Mouse (Mus musculus) cortical plate, adult 2 months (tissue): ENCODE measurements around the gene Cdh12. TPM values are rescaled to one million over a fixed set of nuclear protein-coding genes. Genes with fewer than 3 reads are reported as not detected.

ENCODE experiments used
- H3K27ac ChIP-seq: fragments of 200-500 bp; 2 replicates; pipeline ENCODE4 v1.5.1; 2012; ENCODE audit warnings: low read length, control low read depth, inconsistent platforms; ENCODE audit not compliant: insufficient read depth
- H3K4me1 ChIP-seq: fragments of 200-500 bp; 2 replicates; pipeline ENCODE4 v1.6.1; 2011; ENCODE audit warnings: low read length; ENCODE audit not compliant: control insufficient read depth, insufficient read depth
- H3K4me3 ChIP-seq: fragments of 200-500 bp; 2 replicates; pipeline ENCODE4 v1.5.1; 2011; ENCODE audit warnings: mild to moderate bottlenecking, low read length, control low read depth; ENCODE audit not compliant: insufficient read depth
- CTCF ChIP-seq: fragments of 200-500 bp; IDR thresholded peaks from 2 replicates; pipeline ENCODE4 v1.5.1; 2011; ENCODE audit warnings: mild to moderate bottlenecking, control low read depth, low read length; ENCODE audit not compliant: insufficient read depth; ENCODE audit errors: extremely low read depth
- POLR2A ChIP-seq: fragments of 200-500 bp; IDR thresholded peaks from 2 replicates; pipeline ENCODE4 v1.6.1; 2011; ENCODE audit warnings: mild to moderate bottlenecking, low read length, control low read depth; ENCODE audit not compliant: insufficient read depth; ENCODE audit errors: extremely low read depth
- polyA plus RNA-seq: library from polyadenylated mRNA; depleted of rRNA; stranded (reverse); fragments of >200 nt; gene quantifications from 2 replicates; pipeline ENCODE4 v1.2.3, GENCODE M21; 2012

The Cdh12 gene
- polyA plus RNA-seq, 1 experiment = 7.2 TPM

DNA sequence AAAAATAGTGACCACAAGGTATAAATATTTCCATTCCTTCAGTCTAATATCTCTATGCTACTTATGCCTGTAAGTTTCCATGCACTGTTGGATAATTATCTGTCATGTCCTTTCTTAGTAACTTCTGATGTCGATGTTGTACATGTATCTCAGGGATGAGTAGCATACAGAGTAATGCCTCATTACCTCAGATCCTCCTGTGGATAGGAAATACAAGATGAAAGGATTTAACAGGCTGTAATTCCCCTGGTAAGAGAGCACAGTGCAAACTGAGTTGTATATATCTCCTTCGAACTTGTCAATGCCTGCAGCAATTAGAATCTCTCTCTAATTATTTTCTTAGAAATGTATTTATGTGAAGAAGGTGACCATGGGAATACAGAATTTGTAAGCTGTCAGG lies 233.7 kb downstream of the Cdh12 start:
- H3K4me1 ChIP-seq = no peaks in the 10 kb centered on the region
- TF ChIP-seq CTCF (no peak), POLR2A (no peak)
- H3K4me3 ChIP-seq = no peak overlapping the region

GRCm38 (mm10) chr15:20684200-20684599 lies 235.1 kb downstream of the Cdh12 start:
- H3K27ac ChIP-seq = no peak overlapping the region
- no peak for TF ChIP-seq CTCF
- no peak for TF ChIP-seq POLR2A
- no peak overlapping the region for H3K4me3 ChIP-seq

More for the DNA sequence above, 233.7 kb downstream of the Cdh12 start:
- H3K27ac ChIP-seq = no peak overlapping the region

GRCm38 (mm10) chr15:20696229-20696628 lies 247.2 kb downstream of the Cdh12 start:
- no peak for TF ChIP-seq CTCF
- TF ChIP-seq POLR2A = no peak
- Histone ChIP-seq H3K27ac (no peak overlapping the region), H3K4me1 (no peaks in the 10 kb centered on the region), H3K4me3 (no peak overlapping the region)

More at GRCm38 (mm10) chr15:20684200-20684599, 235.1 kb downstream of the Cdh12 start:
- no peaks in the 10 kb centered on the region for H3K4me1 ChIP-seq

DNA sequence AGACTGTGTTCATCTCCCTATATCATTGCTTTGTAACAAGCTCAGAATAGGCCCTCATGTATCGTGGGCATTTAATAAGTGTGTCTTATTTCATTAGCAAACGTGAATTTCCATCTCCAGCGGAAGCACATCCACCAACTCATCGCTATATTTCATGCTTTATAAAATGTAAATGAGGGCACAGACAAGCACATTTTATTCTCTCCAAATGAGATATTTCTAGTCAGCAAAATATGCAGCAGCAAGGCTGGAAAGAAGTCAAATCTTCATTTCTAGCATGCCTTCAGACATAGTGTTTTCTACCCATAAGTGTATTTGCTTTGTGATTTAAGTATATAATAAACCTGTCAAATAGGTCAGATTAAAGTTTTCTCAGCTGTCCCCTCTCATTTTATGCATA lies 262.8 kb downstream of the Cdh12 start:
- Histone ChIP-seq H3K4me1 (no peaks in the 10 kb centered on the region; the same call in 1 of the 2 replicates), H3K4me3 (no peak overlapping the region), H3K27ac (no peak overlapping the region)
- no peak for TF ChIP-seq POLR2A
- no peak for TF ChIP-seq CTCF

GRCm38 (mm10) chr15:20772289-20772688 lies 323.2 kb downstream of the Cdh12 start:
- no peak for TF ChIP-seq POLR2A
- TF ChIP-seq CTCF = no peak
- Histone ChIP-seq H3K4me3 (no peak overlapping the region), H3K4me1 (no peaks in the 10 kb centered on the region)

DNA sequence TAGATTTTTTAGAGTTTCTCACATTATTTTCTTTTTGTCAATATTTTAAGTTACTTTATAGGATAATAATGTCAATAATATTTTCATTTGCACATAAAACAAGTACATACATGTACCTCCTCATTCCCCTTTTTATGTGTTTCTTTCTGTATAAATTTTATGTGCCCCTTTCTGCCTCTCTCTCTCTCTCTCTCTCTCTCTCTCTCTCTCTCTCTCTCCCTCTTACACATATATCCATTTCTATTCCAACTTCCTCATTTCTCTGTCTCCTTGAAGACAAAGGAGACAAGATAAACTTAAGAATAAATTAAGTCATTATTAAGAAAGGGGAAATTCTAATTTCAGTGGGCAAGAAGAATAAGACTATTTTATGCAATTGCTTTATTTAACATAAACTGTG lies 324.4 kb downstream of the Cdh12 start:
- no peak overlapping the region for H3K4me3 ChIP-seq
- no peak for TF ChIP-seq CTCF
- TF ChIP-seq POLR2A = no peak
- no peaks in the 10 kb centered on the region for H3K4me1 ChIP-seq
- no peak overlapping the region for H3K27ac ChIP-seq

More at GRCm38 (mm10) chr15:20772289-20772688, 323.2 kb downstream of the Cdh12 start:
- no peak overlapping the region for H3K27ac ChIP-seq

- no peak overlapping the region for H3K27ac ChIP-seq
- TF ChIP-seq CTCF (no peak), POLR2A (no peak)
Measured at GRCm38 (mm10) chr15:20796999-20797398, 347.9 kb downstream of the Cdh12 start.

DNA sequence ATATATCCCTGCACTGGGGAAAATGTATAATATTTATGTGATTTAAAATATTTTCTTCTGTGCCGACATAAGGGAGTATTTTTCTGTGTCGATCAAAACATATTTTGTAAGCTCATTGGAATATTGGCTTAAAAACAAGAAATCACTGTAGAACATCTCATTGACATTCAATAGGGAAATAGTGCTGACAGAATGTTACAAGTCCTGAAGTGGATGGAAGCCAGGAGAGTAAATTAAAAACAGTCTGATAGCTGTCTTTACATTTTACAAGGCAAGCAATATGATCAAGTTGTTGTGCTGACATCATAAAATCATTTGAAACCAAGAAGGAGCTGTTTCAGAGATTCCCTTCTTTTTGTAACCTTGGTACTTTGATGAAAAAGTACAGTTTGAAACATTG lies 349.5 kb downstream of the Cdh12 start:
- Histone ChIP-seq H3K27ac (no peak overlapping the region), H3K4me3 (no peak overlapping the region), H3K4me1 (no peaks in the 10 kb centered on the region)
- TF ChIP-seq CTCF (no peak), POLR2A (no peak)

More at GRCm38 (mm10) chr15:20796999-20797398, 347.9 kb downstream of the Cdh12 start:
- H3K4me1 ChIP-seq = no peaks in the 10 kb centered on the region
- H3K4me3 ChIP-seq = no peak overlapping the region

GRCm38 (mm10) chr15:20835887-20836286 lies 386.8 kb downstream of the Cdh12 start:
- TF ChIP-seq CTCF (no peak), POLR2A (no peak)
- no peak overlapping the region for H3K4me3 ChIP-seq
- no peaks in the 10 kb centered on the region for H3K4me1 ChIP-seq
- no peak overlapping the region for H3K27ac ChIP-seq

DNA sequence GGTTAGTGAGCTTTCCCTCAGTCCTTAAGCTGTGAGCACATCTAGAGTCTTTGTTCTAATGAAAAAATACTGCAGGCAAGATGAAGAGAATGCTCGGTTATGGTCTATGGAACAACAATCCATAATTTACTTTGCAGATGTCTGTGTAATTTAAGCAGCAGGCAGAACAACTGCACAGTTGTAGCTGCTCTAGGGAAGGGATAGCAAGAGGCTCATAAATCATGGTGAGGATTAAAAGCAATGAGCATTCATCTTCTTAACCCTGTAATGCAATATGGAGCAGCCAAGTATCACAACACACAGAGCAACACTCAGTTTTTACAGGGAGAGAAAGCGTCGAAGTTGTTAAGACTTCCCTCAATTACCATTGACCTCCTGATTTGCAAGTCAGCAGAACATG lies 387.9 kb downstream of the Cdh12 start:
- Histone ChIP-seq H3K27ac (no peak overlapping the region), H3K4me1 (no peaks in the 10 kb centered on the region), H3K4me3 (no peak overlapping the region)
- TF ChIP-seq CTCF = no peak
- no peak for TF ChIP-seq POLR2A
